Mouse (Mus musculus) hindbrain, embryonic 11.5 days (tissue): ENCODE measurements around the gene Atp1b2. TPM values are rescaled to one million over a fixed set of nuclear protein-coding genes. Genes with fewer than 3 reads are reported as not detected.
A peak's percentile ranks its signal among the peaks of the same experiment; 100 is the strongest.

Experiments
- ATAC-seq: fragments of 200-750 bp; cut with Nextera tagmentation; 2 replicates; pipeline ENCODE4 v1.8.0; 2017; ENCODE audit warnings: mild to moderate bottlenecking, moderate TSS enrichment, moderate library complexity; ENCODE audit not compliant: low FRiP score
- DNase-seq: peaks from one replicate; pipeline ENCODE4 v3.0.0-alpha.2; 2015; ENCODE audit warnings: low spot score
- H3K27ac ChIP-seq: fragments of 300-500 bp; sonication (generic); 2 replicates; pipeline ENCODE4 v1.5.1; 2014; ENCODE audit warnings: mild to moderate bottlenecking, low read depth, low read length
- H3K27me3 ChIP-seq: fragments of 300-500 bp; sonication (generic); 2 replicates; pipeline ENCODE4 v1.6.1; 2014; ENCODE audit warnings: mild to moderate bottlenecking, low read length, moderate library complexity, mixed read lengths; ENCODE audit not compliant: control insufficient read depth, insufficient read depth
- H3K36me3 ChIP-seq: fragments of 300-500 bp; sonication (generic); 2 replicates; pipeline ENCODE4 v1.6.1; 2014; ENCODE audit warnings: mild to moderate bottlenecking, low read length, moderate library complexity, mixed read lengths; ENCODE audit not compliant: control insufficient read depth, insufficient read depth
- H3K4me1 ChIP-seq: fragments of 300-500 bp; sonication (generic); replicated peaks from 2 replicates; pipeline ENCODE4 v1.6.1; 2014; ENCODE audit warnings: low read length, mixed read lengths; ENCODE audit not compliant: control insufficient read depth, insufficient read depth
- H3K4me2 ChIP-seq: fragments of 300-500 bp; sonication (generic); replicated peaks from 2 replicates; pipeline ENCODE4 v1.6.1; 2014; ENCODE audit warnings: mild to moderate bottlenecking, low read depth, low read length
- H3K4me3 ChIP-seq: fragments of 300-500 bp; sonication (generic); 2 replicates; pipeline ENCODE4 v1.5.1; 2014; ENCODE audit warnings: low read depth, low read length
- H3K9ac ChIP-seq: fragments of 300-500 bp; sonication (generic); 2 replicates; pipeline ENCODE4 v1.6.1; 2014; ENCODE audit warnings: low read depth, low read length
- H3K9me3 ChIP-seq: fragments of 300-500 bp; sonication (generic); 2 replicates; pipeline ENCODE4 v1.6.1; 2016; ENCODE audit warnings: low read length; ENCODE audit not compliant: control insufficient read depth
- WGBS: fragments of 180-500 bp; shearing (Covaris S2); extraction: QIAGEN DNeasy Blood & Tissue Kit; methylation state at CpG from one replicate; pipeline ENCODE4 v1.1.7; 2014; 5-methylcytosine and 5-hydroxymethylcytosine counted together
- polyA plus RNA-seq: library from polyadenylated mRNA; unstranded; fragments of >200 nt; fragmentation: Nextera tagmentation; extraction: Ambion mirVana; gene quantifications from 2 replicates; pipeline ENCODE4 v1.2.1, GENCODE M21; 2014

Gene Atp1b2
- polyA plus RNA-seq, 1 experiment from 2014 or later: 11.7 TPM

DNA sequence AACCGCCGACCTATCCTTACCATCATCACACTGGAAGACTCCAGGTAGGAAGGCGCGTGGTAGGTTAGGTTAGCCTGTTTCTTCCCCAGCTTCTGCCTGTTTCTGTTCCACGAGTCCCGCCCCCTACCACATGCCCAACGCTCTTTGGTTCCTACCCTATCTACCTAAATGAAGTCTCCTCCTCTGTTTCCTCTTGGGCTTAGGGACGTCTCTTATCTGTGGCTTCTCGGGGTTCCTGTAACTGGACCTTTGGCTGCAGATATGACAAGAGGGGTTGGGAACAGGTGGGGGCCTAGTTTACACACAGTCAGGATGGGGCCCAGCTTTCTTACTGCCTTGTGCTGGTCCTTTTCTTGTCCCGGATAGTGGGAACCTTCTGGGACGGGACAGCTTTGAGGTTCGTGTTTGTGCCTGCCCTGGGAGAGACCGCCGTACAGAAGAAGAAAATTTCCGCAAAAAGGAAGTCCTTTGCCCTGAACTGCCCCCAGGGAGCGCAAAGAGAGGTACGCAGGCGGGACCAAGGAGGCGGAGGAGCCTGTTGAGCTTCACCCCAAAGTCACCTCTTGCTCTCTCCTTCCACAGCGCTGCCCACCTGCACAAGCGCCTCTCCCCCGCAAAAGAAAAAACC, 16.4 kb downstream of the Atp1b2 start:
- H3K4me2 ChIP-seq: no peak overlapping the region
- H3K4me3 ChIP-seq: no peak overlapping the region
- H3K9me3 ChIP-seq: no peaks in the 10 kb centered on the region
- H3K36me3 ChIP-seq: peaks cover 12% of the 10 kb centered on the region; the same call in 1 of the 2 replicates
- no peak for DNase-seq
- no peak overlapping the region for H3K9ac ChIP-seq
- H3K27ac ChIP-seq: no peak overlapping the region
- 91% methylated on average over 22 of the region's 22 CpGs for WGBS
- no peak for ATAC-seq
- no peaks in the 10 kb centered on the region for H3K27me3 ChIP-seq
- H3K4me1 ChIP-seq: no peaks in the 10 kb centered on the region

DNA sequence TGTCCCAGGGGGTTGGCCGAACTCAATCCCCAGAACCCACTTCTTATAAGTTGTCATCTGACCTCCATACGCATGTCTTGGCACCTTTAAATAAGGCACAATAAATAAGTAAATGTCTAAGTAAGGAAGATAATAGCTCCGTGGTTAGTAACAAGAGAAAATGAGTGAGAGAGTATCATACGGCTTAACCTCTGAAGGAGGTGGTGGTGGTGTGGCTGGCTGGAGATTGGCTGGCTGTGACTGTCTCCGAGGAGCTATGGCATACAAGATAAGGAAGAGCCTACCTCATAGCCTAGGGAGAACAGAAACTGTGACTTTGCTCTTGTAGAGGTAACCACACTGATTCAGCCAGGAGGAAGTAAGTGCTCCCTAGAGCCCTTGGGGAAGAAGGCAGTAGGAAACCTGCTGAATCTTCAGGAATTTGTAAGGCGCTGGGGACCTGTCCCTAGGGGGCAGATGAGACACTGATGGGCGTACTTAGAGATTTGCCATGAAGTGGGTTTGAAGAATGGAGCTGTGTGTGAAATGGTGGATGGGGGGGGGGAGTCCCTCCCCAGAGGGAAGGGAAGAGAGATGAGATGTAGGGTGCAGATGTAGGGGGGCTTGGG, 19.9 kb downstream of the Atp1b2 start:
- WGBS: 84% methylated on average over 7 of the region's 7 CpGs
- Histone ChIP-seq H3K36me3 (peaks cover 12% of the 10 kb centered on the region; the same call in 1 of the 2 replicates), H3K4me1 (peaks cover 2% of the 10 kb centered on the region; the same call in 1 of the 2 replicates)

DNA sequence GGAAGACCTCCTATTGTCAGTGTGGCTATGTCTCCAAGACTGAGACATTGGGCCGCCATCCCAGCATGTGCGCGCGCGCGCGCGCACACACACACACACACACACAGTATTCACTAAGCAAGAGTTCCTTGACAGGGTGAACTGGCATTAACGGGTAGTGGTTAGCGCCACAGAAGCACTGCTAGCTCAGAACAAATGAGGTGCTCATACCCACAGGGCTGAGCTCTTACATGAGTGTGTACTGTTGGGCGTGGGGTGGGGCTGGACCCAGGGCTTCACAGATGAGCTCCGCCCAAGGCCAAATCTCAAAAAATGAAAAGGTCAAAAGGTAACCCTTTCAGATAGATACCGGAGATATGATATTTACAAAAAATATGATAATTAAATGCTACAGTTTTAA, 20.8 kb downstream of the Atp1b2 start:
- Histone ChIP-seq H3K4me1 (peaks cover 2% of the 10 kb centered on the region; the same call in 1 of the 2 replicates), H3K9ac (no peak overlapping the region), H3K27ac (no peak overlapping the region), H3K27me3 (no peaks in the 10 kb centered on the region), H3K4me2 (no peak overlapping the region), H3K36me3 (peaks cover 12% of the 10 kb centered on the region; the same call in 1 of the 2 replicates), H3K9me3 (no peaks in the 10 kb centered on the region), H3K4me3 (no peak overlapping the region)
- WGBS: 95% methylated on average over 13 of the region's 13 CpGs
- ATAC-seq: no peak
- no peak for DNase-seq

More for the DNA sequence above, 19.9 kb downstream of the Atp1b2 start:
- Histone ChIP-seq H3K27me3 (no peaks in the 10 kb centered on the region), H3K9me3 (no peaks in the 10 kb centered on the region), H3K4me2 (no peak overlapping the region), H3K9ac (no peak overlapping the region), H3K27ac (no peak overlapping the region), H3K4me3 (no peak overlapping the region)
- no peak for DNase-seq
- no peak for ATAC-seq

DNA sequence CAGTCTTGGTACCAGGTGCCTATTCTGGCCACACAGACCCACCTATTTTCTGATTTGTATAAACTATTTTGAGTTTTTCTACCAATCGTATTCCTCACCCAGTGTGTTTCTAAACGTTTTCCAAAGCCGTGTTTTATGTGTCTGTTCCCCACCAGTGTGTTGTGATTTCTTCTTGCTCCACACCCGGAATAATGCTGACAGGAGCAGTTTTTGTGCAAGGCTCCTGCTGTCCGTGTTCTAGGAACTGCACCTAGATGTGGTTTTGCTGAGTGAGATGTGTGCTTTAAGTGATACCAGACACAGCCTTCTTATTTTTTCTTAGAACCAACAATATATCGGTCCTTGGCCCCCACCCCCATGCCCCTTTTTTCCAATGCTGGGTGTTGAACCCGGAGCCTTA, 21.7 kb downstream of the Atp1b2 start:
- H3K4me2 ChIP-seq: no peak overlapping the region
- H3K4me1 ChIP-seq: peaks cover 2% of the 10 kb centered on the region; the same call in 1 of the 2 replicates
- H3K9me3 ChIP-seq: no peaks in the 10 kb centered on the region
- no peak overlapping the region for H3K27ac ChIP-seq
- H3K27me3 ChIP-seq: no peaks in the 10 kb centered on the region
- WGBS: 88% methylated on average over 7 of the region's 7 CpGs
- H3K36me3 ChIP-seq: peaks cover 9% of the 10 kb centered on the region; the same call in 1 of the 2 replicates
- H3K9ac ChIP-seq: no peak overlapping the region
- H3K4me3 ChIP-seq: no peak overlapping the region
- no peak for ATAC-seq
- DNase-seq: no peak

DNA sequence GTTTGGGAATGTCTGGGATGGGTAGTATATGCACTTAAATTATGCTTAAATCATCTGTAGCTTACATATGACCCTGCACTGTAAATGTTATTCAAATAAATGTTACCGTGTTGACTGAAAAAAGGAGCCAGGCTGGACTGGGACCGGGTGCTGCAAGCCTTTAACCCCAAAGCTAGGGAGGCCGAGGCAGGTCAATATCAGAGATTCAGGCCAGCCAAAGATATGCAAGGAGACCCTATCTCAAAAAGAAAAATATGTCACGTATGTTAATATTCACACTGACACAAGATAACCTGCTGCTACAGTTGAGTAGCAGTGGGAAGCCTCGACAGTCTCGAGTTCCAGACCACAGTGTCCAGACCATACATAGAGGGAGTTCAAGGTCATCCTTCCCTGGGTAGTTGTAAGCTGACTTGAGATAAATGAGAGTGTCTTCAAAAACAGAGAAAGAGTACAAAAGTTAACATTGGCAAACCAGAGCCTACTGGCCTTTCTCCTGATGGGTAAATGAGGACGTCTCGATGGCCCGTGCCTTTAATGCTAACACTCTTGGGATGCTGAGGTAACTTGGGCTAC, 23.4 kb downstream of the Atp1b2 start:
- 61% methylated on average over 9 of the region's 9 CpGs for WGBS
- Histone ChIP-seq H3K27ac (no peak overlapping the region), H3K36me3 (0 out of 2 replicates have a peak, but pooled peaks cover 2% of the 10 kb centered on the region), H3K4me3 (peak overlapping the region; percentile 63; the same call in 1 of the 2 replicates), H3K27me3 (no peaks in the 10 kb centered on the region), H3K9me3 (no peaks in the 10 kb centered on the region), H3K4me1 (peaks cover 8% of the 10 kb centered on the region), H3K4me2 (peak overlapping the region; percentile 77), H3K9ac (peak overlapping the region; percentile 28; the same call in 1 of the 2 replicates)
- DNase-seq (no peak), ATAC-seq (no peak)

DNA sequence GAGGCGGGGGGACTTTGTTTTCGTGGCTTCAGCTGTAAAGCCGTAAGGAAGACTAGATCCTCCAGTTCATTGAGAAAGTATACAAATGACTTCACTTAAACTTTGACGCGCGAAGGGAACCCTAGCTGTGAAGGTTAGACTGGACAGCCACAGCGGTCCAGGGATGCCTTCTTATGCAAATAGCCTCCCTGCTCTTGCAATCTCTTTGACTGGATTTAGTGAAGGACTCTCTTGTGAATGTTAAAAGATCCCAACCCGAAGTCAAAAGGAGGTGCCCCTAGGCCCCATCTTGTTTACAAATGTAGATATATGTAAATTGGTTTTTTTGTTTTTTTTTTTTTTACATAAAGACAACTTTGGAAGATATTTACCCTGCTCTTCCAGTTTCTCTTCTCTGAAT, 23.9 kb downstream of the Atp1b2 start:
- peak overlapping the region; percentile 62 for H3K9ac ChIP-seq
- 2% methylated on average over 8 of the region's 8 CpGs for WGBS
- no peak for ATAC-seq

DNA sequence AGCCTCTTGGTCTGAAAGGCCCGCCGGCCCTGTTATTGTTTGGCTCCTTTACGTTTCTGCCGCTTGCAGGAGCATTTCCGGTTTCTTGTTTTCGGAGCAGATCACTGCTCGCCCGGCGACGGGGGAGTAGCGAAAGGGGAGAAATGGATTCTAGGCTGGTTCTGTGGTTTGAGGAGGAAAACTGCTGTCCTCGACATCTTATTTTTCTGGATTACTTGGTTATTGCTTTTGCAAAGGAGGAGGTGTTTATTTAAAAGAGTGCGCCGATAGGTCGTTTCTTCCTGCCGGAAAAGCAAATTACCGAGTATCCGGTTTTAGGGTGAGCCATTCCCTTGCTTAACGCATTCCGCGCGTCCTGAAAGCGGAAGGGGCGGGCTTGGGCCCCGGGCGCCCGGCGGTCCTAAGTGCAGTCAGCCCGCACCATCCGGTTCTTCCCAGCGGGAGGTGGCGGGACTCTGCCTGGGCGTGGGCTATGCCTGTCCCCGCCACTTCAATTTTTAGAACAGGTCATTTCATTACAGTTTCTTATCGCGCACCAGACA, 24.5 kb downstream of the Atp1b2 start:
- Histone ChIP-seq H3K9ac (peak overlapping the region; percentile 62), H3K27me3 (no peaks in the 10 kb centered on the region), H3K27ac (peak overlapping the region; percentile 84), H3K4me2 (peak overlapping the region; percentile 77), H3K9me3 (no peaks in the 10 kb centered on the region), H3K4me1 (peaks cover 13% of the 10 kb centered on the region), H3K4me3 (peak overlapping the region; percentile 63), H3K36me3 (no peaks in the 10 kb centered on the region)
- peak; percentile 96 for DNase-seq
- peak; percentile 88 for ATAC-seq
- WGBS: 0% methylated on average over 36 of the region's 36 CpGs

More for the DNA sequence above, 23.9 kb downstream of the Atp1b2 start:
- no peaks in the 10 kb centered on the region for H3K36me3 ChIP-seq
- H3K4me2 ChIP-seq: peak overlapping the region; percentile 77
- H3K27me3 ChIP-seq: no peaks in the 10 kb centered on the region
- H3K27ac ChIP-seq: peak overlapping the region; percentile 84
- peak; percentile 52 for DNase-seq
- H3K4me1 ChIP-seq: peaks cover 12% of the 10 kb centered on the region
- H3K9me3 ChIP-seq: no peaks in the 10 kb centered on the region
- peak overlapping the region; percentile 63 for H3K4me3 ChIP-seq

DNA sequence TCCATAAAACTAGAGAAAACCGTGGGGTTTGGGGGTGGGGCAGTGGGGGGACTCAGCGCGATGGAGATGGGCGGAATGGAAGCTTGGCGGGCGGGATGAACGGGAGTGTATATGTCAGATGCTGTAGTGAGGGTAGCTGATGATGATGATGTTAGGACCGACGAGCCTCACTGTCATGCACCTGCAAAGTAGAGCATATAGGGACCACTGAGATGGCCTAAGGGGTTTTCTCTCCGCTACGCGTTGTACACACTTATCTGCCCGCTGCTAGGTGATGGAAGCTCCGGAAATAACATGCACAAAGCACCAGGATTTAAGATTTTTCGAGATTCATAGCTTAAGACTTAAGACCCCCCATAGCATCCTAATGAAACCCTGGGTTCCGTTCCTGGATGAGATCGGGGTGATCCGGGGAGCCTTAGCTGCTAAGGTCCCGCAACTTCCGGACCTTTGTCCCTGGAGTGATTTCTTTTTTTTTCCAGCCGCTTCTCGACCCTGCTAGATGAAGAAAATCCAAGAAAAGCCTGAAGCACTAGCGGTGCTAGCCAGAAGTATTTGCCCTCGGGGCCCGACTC, 25.1 kb downstream of the Atp1b2 start:
- peak; percentile 6; the same call in 1 of the 2 replicates for ATAC-seq
- WGBS: under 1% methylated on average over 25 of the region's 25 CpGs

More for the DNA sequence above, 25.1 kb downstream of the Atp1b2 start:
- DNase-seq: no peak
- Histone ChIP-seq H3K4me2 (peak overlapping the region; percentile 77), H3K4me3 (peak overlapping the region; percentile 63), H3K9me3 (no peaks in the 10 kb centered on the region), H3K27ac (peak overlapping the region; percentile 84), H3K4me1 (peaks cover 13% of the 10 kb centered on the region), H3K36me3 (no peaks in the 10 kb centered on the region), H3K27me3 (no peaks in the 10 kb centered on the region), H3K9ac (peak overlapping the region; percentile 62)
